Mouse (Mus musculus) embryonic fibroblast, embryonic 13.5 days (primary cell): ENCODE results near the gene Usp5.

ENCODE experiments used
- CTCF ChIP-seq: IDR thresholded peaks from 2 replicates; pipeline ENCODE4 v1.5.1; 2011; ENCODE audit warnings: mild to moderate bottlenecking, control low read depth, low read length, moderate library complexity, borderline replicate concordance; ENCODE audit not compliant: insufficient read depth
- POLR2A ChIP-seq: IDR thresholded peaks from 2 replicates; pipeline ENCODE4 v1.6.1; 2011; ENCODE audit warnings: low read depth, mild to moderate bottlenecking, control low read depth, low read length, moderate library complexity

GRCm38 (mm10) chr6:124861266-124861665 is 32.0 kb upstream of the Usp5 start:
- TF ChIP-seq CTCF (no peak), POLR2A (0 out of 2 replicates have a peak, but pooled peaks have one; percentile 11)
